Mouse (Mus musculus): Measurements from ENCODE around the gene Agps. TPM values are rescaled to one million over a fixed set of nuclear protein-coding genes. Genes with fewer than 3 reads are reported as not detected.
"Not testable (repeated sequence)": the region's sequence is repeated elsewhere in the genome, so short reads cannot be mapped to it uniquely, and the experiment has no call there.

Gene Agps
- total and polyA plus RNA-seq, 2 experiments from 2014 or later: 17.1 to 37.9 TPM

GRCm38 (mm10) chr2:75964972-75965371, 133.0 kb downstream of the Agps start:
- WGBS: 22% methylated on average over 5 of the region's 5 CpGs
- Histone ChIP-seq H3K9me3 (ENCODE audit: low read length) (no peaks in the 10 kb centered on the region), H3K4me3 (ENCODE audit: low read depth, low read length) (peak overlapping the region; percentile 16; the same call in 1 of the 2 replicates), H3K36me3 (ENCODE audit: insufficient read depth, low read length) (no peaks in the 10 kb centered on the region), H3K27ac (ENCODE audit: low read depth, low read length) (no peak overlapping the region), H3K4me1 (ENCODE audit: insufficient read depth, low read length) (no peaks in the 10 kb centered on the region; the same call in 1 of the 2 replicates), H3K9ac (replicated peaks; ENCODE audit: low read length, poor library complexity, severe bottlenecking) (no peak overlapping the region), H3K27me3 (ENCODE audit: insufficient read depth, low read length) (no peaks in the 10 kb centered on the region), H3K4me2 (ENCODE audit: low read depth, low read length, poor library complexity, severe bottlenecking) (peak overlapping the region; percentile 47)
- DNase-seq (ENCODE audit: low spot score) (peak; percentile 89), ATAC-seq (ENCODE audit: low FRiP score) (peak; percentile 63; the same call in 1 of the 2 replicates)
- peak; percentile 77 for TF ChIP-seq CTCF (IDR thresholded peaks at IDR 0.05)

GRCm38 (mm10) chr2:75974131-75974530, 142.2 kb downstream of the Agps start:
- H3K27me3 ChIP-seq (ENCODE audit: insufficient read depth, low read length): no peaks in the 10 kb centered on the region
- TF ChIP-seq CTCF (IDR thresholded peaks at IDR 0.05): no peak
- H3K9ac ChIP-seq (replicated peaks; ENCODE audit: low read length, poor library complexity, severe bottlenecking): no peak overlapping the region
- H3K27ac ChIP-seq (ENCODE audit: low read depth, low read length): no peak overlapping the region
- 77% methylated on average over 9 of the region's 9 CpGs for WGBS
- no peak overlapping the region for H3K4me2 ChIP-seq (ENCODE audit: low read depth, low read length, poor library complexity, severe bottlenecking)
- no peak for ATAC-seq (ENCODE audit: low FRiP score)
- no peak overlapping the region for H3K4me3 ChIP-seq (ENCODE audit: low read depth, low read length)
- no peak for DNase-seq (ENCODE audit: low spot score)
- no peaks in the 10 kb centered on the region for H3K36me3 ChIP-seq (ENCODE audit: insufficient read depth, low read length)
- no peaks in the 10 kb centered on the region for H3K4me1 ChIP-seq (ENCODE audit: insufficient read depth, low read length)
- H3K9me3 ChIP-seq (ENCODE audit: low read length): no peaks in the 10 kb centered on the region

- H3K4me3 ChIP-seq (ENCODE audit: low read depth, low read length); H3K27ac ChIP-seq (ENCODE audit: low read depth, low read length); H3K4me2 ChIP-seq (ENCODE audit: low read depth, low read length, poor library complexity, severe bottlenecking); ATAC-seq (ENCODE audit: low FRiP score); H3K4me1 ChIP-seq (ENCODE audit: insufficient read depth, low read length); H3K9ac ChIP-seq (replicated peaks; ENCODE audit: low read length, poor library complexity, severe bottlenecking); DNase-seq (ENCODE audit: low spot score); H3K36me3 ChIP-seq (ENCODE audit: insufficient read depth, low read length); H3K9me3 ChIP-seq (ENCODE audit: low read length); H3K27me3 ChIP-seq (ENCODE audit: insufficient read depth, low read length): not testable (repeated sequence)
- WGBS: 87% methylated on average over 2 of the region's 2 CpGs
Measured at GRCm38 (mm10) chr2:75976070-75976469, 144.1 kb downstream of the Agps start.

GRCm38 (mm10) chr2:75977752-75978368, 145.9 kb downstream of the Agps start, which contains the start of gene Ttc30a2:
Ttc30a2 (minus strand) TSS chr2:75978170.
- not testable (repeated sequence) for H3K9ac ChIP-seq (replicated peaks; ENCODE audit: low read length, poor library complexity, severe bottlenecking); H3K4me1 ChIP-seq (ENCODE audit: insufficient read depth, low read length); H3K4me3 ChIP-seq (ENCODE audit: low read depth, low read length); H3K36me3 ChIP-seq (ENCODE audit: insufficient read depth, low read length); ATAC-seq (ENCODE audit: low FRiP score); H3K27ac ChIP-seq (ENCODE audit: low read depth, low read length); H3K27me3 ChIP-seq (ENCODE audit: insufficient read depth, low read length); H3K4me2 ChIP-seq (ENCODE audit: low read depth, low read length, poor library complexity, severe bottlenecking); H3K9me3 ChIP-seq (ENCODE audit: low read length)
- DNase-seq (ENCODE audit: low spot score): peak; percentile 68
- 27% methylated on average over 15 of the region's 24 CpGs for WGBS

Other genes starting within 250 kb of the Agps start
- 83.7 and 116 TPM in 2 replicates for gene Hnrnpa3, start 172.9 kb upstream of the Agps start, total RNA-seq (2014; rRNA removed)
- gene Hnrnpa3, start 172.9 kb upstream of the Agps start, polyA plus RNA-seq (2015; fragmentation: Nextera tagmentation; extraction: Ambion mirVana): 87.7 and 96.6 TPM in 2 replicates
- gene Nfe2l2, start 127.5 kb upstream of the Agps start, total RNA-seq (2014; rRNA removed): 8.9 and 9.0 TPM in 2 replicates
- gene Nfe2l2, start 127.5 kb upstream of the Agps start, polyA plus RNA-seq (2015; fragmentation: Nextera tagmentation; extraction: Ambion mirVana): 11.3 and 12.5 TPM in 2 replicates
- gene Ttc30b, start 106.4 kb downstream of the Agps start, total RNA-seq (2014; rRNA removed): 29.1 and 30.8 TPM in 2 replicates
- 18.7 and 19.3 TPM in 2 replicates for gene Ttc30b, start 106.4 kb downstream of the Agps start, polyA plus RNA-seq (2015; fragmentation: Nextera tagmentation; extraction: Ambion mirVana)
- 1.1 and 1.9 TPM in 2 replicates for gene Ttc30a2, start 146.0 kb downstream of the Agps start, total RNA-seq (2014; rRNA removed)
- gene Ttc30a2, start 146.0 kb downstream of the Agps start, polyA plus RNA-seq (2015; fragmentation: Nextera tagmentation; extraction: Ambion mirVana): 0.36 and 0.39 TPM in 2 replicates
- 12.3 and 12.7 TPM in 2 replicates for gene Ttc30a1, start 149.8 kb downstream of the Agps start, total RNA-seq (2014; rRNA removed)
- 5.2 and 5.5 TPM in 2 replicates for gene Ttc30a1, start 149.8 kb downstream of the Agps start, polyA plus RNA-seq (2015; fragmentation: Nextera tagmentation; extraction: Ambion mirVana)

Measured in midbrain, postnatal 0 days (tissue).